Mouse (Mus musculus) midbrain, embryonic 11.5 days (tissue): ENCODE data around the gene Bicc1. TPM values are rescaled to one million over a fixed set of nuclear protein-coding genes. Genes with fewer than 3 reads are reported as not detected.

Source experiments
- ATAC-seq: fragments of 200-750 bp; cut with Nextera tagmentation; 2 replicates; pipeline ENCODE4 v1.8.0; 2017; ENCODE audit warnings: moderate TSS enrichment, moderate library complexity; ENCODE audit not compliant: low FRiP score
- DNase-seq: peaks from one replicate; pipeline ENCODE4 v3.0.0; 2015; ENCODE audit warnings: low spot score; ENCODE audit errors: missing footprints
- H3K27ac ChIP-seq: fragments of 300-500 bp; sonication (generic); 2 replicates; pipeline ENCODE4 v1.5.1; 2014; ENCODE audit warnings: low read depth, low read length
- H3K27me3 ChIP-seq: fragments of 300-500 bp; sonication (generic); 2 replicates; pipeline ENCODE4 v1.6.1; 2014; ENCODE audit warnings: mild to moderate bottlenecking, low read length, moderate library complexity, mixed read lengths; ENCODE audit not compliant: control insufficient read depth, insufficient read depth
- H3K36me3 ChIP-seq: fragments of 300-500 bp; sonication (generic); 2 replicates; pipeline ENCODE4 v1.6.1; 2014; ENCODE audit warnings: mild to moderate bottlenecking, low read length, moderate library complexity, mixed read lengths; ENCODE audit not compliant: control insufficient read depth, insufficient read depth
- H3K4me1 ChIP-seq: fragments of 300-500 bp; sonication (generic); 2 replicates; pipeline ENCODE4 v1.6.1; 2014; ENCODE audit warnings: low read length; ENCODE audit not compliant: control insufficient read depth, insufficient read depth
- H3K4me2 ChIP-seq: fragments of 300-500 bp; sonication (generic); 2 replicates; pipeline ENCODE4 v1.6.1; 2014; ENCODE audit warnings: mild to moderate bottlenecking, moderate library complexity
- H3K4me3 ChIP-seq: fragments of 300-500 bp; sonication (generic); 2 replicates; pipeline ENCODE4 v1.5.1; 2014; ENCODE audit warnings: low read depth, low read length
- H3K9ac ChIP-seq: fragments of 300-500 bp; sonication (generic); 2 replicates; pipeline ENCODE4 v1.6.1; 2014; ENCODE audit warnings: low read length
- H3K9me3 ChIP-seq: fragments of 300-500 bp; sonication (generic); 2 replicates; pipeline ENCODE4 v1.6.1; 2016; ENCODE audit warnings: low read length; ENCODE audit not compliant: control insufficient read depth
- whole genome bisulfite sequencing: fragments of 180-500 bp; shearing (Covaris S2); extraction: QIAGEN DNeasy Blood & Tissue Kit; methylation state at CpG from one replicate; pipeline ENCODE4 v1.1.7; 2014; 5-methylcytosine and 5-hydroxymethylcytosine counted together
- polyA plus RNA-seq: library from polyadenylated mRNA; unstranded; fragments of >200 nt; fragmentation: Nextera tagmentation; extraction: Ambion mirVana; gene quantifications from 2 replicates; pipeline ENCODE4 v1.2.1, GENCODE M21; 2014

Bicc1 gene
- polyA plus RNA-seq, 1 experiment from 2014 or later: 9.2 TPM

DNA sequence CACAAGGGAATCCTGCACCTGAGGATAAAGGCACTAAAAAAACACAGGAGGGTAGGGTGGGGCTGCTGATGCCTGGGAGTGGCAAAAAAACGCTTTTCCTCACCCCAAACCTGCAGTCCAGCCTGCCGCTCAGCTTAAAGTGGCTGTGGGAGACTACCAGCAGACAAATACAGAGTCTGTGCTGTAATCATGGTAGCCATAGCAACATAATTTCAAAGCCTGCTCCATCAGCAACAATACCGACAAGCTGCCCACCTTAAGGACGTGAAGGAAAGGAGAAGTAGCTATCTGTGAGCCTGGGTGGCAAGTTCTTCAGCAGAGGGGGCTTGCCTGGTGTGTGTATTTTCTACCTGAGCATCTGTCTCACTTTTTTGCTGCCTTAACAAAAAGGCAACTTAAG is 117.6 kb downstream of the Bicc1 start:
- Histone ChIP-seq H3K27ac (no peak overlapping the region), H3K9ac (no peak overlapping the region), H3K36me3 (no peaks in the 10 kb centered on the region), H3K4me3 (no peak overlapping the region), H3K4me2 (no peak overlapping the region), H3K4me1 (no peaks in the 10 kb centered on the region), H3K27me3 (no peaks in the 10 kb centered on the region), H3K9me3 (no peaks in the 10 kb centered on the region)
- DNase-seq (no peak), ATAC-seq (no peak)
- 75% methylated on average over 4 of the region's 4 CpGs for WGBS

DNA sequence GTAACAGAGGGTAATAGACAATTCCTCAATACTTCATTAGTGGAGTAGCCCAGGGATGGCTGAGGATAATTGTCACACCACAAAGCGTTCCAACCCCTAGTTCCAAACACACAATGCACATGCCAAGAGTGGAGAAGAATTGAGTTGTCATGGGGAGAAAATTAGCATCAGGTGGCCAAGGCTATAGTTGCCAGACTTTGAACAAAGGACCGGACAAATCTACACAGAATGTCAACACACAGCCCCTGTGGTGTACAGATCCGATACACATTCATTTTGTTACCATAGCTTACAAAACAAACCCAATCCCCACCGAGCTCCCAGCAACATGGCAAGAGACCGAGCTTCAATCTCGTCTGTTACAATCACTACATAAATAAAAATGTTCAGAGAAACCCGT is 123.0 kb downstream of the Bicc1 start:
- Histone ChIP-seq H3K27ac (no peak overlapping the region), H3K27me3 (no peaks in the 10 kb centered on the region), H3K4me1 (no peaks in the 10 kb centered on the region), H3K4me3 (no peak overlapping the region), H3K4me2 (no peak overlapping the region), H3K9me3 (no peaks in the 10 kb centered on the region), H3K9ac (no peak overlapping the region), H3K36me3 (no peaks in the 10 kb centered on the region)
- WGBS: 70% methylated on average over 7 of the region's 7 CpGs
- no peak for ATAC-seq
- DNase-seq: no peak

DNA sequence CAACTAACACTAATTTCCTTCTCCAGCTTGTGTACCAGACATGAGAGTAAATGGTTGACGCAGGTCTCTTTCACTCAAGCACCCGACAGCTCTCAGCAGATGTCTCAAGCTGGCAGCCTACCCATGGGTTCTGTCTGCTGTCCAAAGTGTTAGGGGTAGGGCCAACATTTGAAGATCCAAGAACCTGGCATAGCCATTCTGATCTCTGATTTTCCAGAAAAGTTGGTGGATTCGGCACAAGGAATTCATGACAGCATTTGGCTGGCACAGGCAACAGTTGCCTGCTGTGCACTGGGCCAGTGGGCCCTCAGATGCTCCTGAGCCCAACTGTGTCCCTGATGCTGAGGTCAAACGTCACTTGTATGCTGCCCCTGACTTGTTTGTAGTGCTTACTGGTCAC is 130.5 kb downstream of the Bicc1 start:
- Histone ChIP-seq H3K9ac (no peak overlapping the region), H3K4me3 (no peak overlapping the region), H3K4me2 (no peak overlapping the region), H3K27me3 (no peaks in the 10 kb centered on the region), H3K36me3 (no peaks in the 10 kb centered on the region), H3K4me1 (no peaks in the 10 kb centered on the region), H3K9me3 (no peaks in the 10 kb centered on the region), H3K27ac (no peak overlapping the region)
- DNase-seq (no peak), ATAC-seq (no peak)
- WGBS: 83% methylated on average over 4 of the region's 4 CpGs

- Histone ChIP-seq H3K4me1 (no peaks in the 10 kb centered on the region), H3K9me3 (no peaks in the 10 kb centered on the region), H3K9ac (no peak overlapping the region), H3K4me2 (no peak overlapping the region), H3K27me3 (no peaks in the 10 kb centered on the region), H3K36me3 (no peaks in the 10 kb centered on the region), H3K4me3 (no peak overlapping the region), H3K27ac (no peak overlapping the region)
- no peak for ATAC-seq
- WGBS: 72% methylated on average over 14 of the region's 14 CpGs
- DNase-seq: no peak
Measured at GRCm38 (mm10) chr10:71028066-71028844, 131.2 kb downstream of the Bicc1 start.

DNA sequence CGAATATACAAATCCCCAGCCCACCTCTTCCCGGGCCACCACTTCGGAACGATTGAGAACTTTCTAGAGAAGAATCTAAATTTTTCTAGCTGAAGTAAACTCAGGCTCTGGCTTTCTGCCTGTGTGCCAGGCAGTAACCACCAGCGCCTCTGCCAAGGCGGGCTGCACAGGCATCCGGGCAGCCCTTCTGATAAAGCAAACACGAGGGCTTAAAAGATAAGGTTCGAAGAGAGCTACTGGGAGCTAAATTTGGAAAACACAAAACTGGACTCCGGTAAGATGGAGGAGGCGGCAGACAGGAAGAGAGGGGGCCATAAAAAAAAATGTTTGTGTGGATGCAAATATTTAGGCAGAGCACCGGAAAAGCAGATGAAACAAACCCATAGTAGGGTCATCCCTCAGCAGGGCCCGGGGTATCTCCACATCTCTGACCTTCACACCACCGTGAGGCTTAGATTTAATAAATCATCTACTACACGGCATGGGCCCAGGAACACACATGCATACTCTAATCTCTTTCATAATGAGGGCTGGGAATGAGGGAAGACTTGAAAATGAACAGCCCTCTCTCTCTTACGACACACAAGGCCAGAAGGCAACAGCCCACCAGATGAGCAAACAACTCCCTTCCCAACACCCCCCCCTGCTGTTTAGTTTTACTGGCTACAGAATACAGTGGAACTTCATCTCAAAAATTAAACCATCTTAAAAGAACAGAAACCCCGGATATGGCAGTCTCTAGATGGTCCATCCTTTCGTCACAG is 134.2 kb downstream of the Bicc1 start:
- DNase-seq (no peak), ATAC-seq (no peak)
- Histone ChIP-seq H3K4me2 (no peak overlapping the region), H3K9ac (no peak overlapping the region), H3K9me3 (no peaks in the 10 kb centered on the region), H3K27me3 (no peaks in the 10 kb centered on the region), H3K36me3 (no peaks in the 10 kb centered on the region), H3K4me1 (no peaks in the 10 kb centered on the region), H3K27ac (no peak overlapping the region), H3K4me3 (no peak overlapping the region)
- 89% methylated on average over 18 of the region's 18 CpGs for WGBS

DNA sequence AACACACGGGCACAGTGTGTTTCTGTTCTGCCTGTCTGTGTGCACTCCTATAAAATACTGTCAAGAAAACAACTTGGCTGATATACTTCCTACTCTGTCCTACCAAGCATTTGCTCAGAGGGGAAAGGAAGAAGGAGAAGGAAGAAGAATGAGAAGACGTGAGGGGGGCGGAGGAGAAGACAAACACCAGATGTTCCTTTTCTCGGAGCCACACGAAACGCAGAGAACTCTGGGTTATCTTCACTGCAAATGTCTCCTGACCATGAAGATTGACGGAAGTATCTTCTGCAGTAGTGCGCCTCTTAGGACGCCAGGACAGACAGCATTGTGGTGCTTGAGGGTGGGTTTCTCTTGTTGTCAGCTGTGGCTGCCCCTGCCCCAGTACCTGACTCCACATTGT is 134.8 kb downstream of the Bicc1 start:
- ATAC-seq (no peak), DNase-seq (no peak)
- no peak overlapping the region for H3K4me3 ChIP-seq
- WGBS: 88% methylated on average over 9 of the region's 9 CpGs
- H3K27ac ChIP-seq: no peak overlapping the region
- H3K4me2 ChIP-seq: no peak overlapping the region
- H3K4me1 ChIP-seq: no peaks in the 10 kb centered on the region
- no peaks in the 10 kb centered on the region for H3K9me3 ChIP-seq
- no peaks in the 10 kb centered on the region for H3K27me3 ChIP-seq
- H3K9ac ChIP-seq: no peak overlapping the region
- H3K36me3 ChIP-seq: no peaks in the 10 kb centered on the region

- no peaks in the 10 kb centered on the region for H3K9me3 ChIP-seq
- no peak for DNase-seq
Measured at GRCm38 (mm10) chr10:71023471-71023870, 136.0 kb downstream of the Bicc1 start.

GRCm38 (mm10) chr10:71020459-71020858 is 139.0 kb downstream of the Bicc1 start:
- Histone ChIP-seq H3K27ac (no peak overlapping the region), H3K9ac (no peak overlapping the region), H3K4me3 (no peak overlapping the region), H3K9me3 (no peaks in the 10 kb centered on the region), H3K4me1 (no peaks in the 10 kb centered on the region), H3K36me3 (no peaks in the 10 kb centered on the region), H3K27me3 (no peaks in the 10 kb centered on the region), H3K4me2 (no peak overlapping the region)
- ATAC-seq (no peak), DNase-seq (no peak)
- 97% methylated on average over 5 of the region's 5 CpGs for WGBS

More at GRCm38 (mm10) chr10:71023471-71023870, 136.0 kb downstream of the Bicc1 start:
- Histone ChIP-seq H3K4me1 (no peaks in the 10 kb centered on the region), H3K4me3 (no peak overlapping the region), H3K27ac (no peak overlapping the region), H3K36me3 (no peaks in the 10 kb centered on the region), H3K9ac (no peak overlapping the region), H3K4me2 (no peak overlapping the region), H3K27me3 (no peaks in the 10 kb centered on the region)
- no peak for ATAC-seq
- 78% methylated on average over 3 of the region's 3 CpGs for WGBS

DNA sequence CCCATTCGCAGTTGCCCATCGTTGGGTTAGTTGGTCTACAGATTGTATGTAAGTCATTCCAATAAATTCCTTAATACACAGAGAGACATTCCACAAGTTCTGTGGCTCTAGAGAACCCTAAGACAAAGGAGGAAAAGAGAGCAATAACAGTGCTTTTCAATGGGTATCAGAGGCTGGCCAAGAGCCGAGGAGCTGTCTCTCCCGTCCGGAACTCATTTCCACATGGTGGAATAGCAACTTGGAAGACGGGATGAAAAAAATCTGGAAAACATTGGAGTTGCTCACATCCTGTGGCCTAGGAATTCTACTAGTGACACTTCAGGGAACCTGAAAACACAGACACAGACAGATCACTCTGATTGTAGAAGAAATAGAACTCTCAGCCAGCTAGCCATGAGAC is 139.7 kb downstream of the Bicc1 start:
- H3K9ac ChIP-seq: no peak overlapping the region
- ATAC-seq (no peak), DNase-seq (no peak)
- no peaks in the 10 kb centered on the region for H3K4me1 ChIP-seq
- 94% methylated on average over 6 of the region's 6 CpGs for whole genome bisulfite sequencing
- no peaks in the 10 kb centered on the region for H3K9me3 ChIP-seq
- no peaks in the 10 kb centered on the region for H3K27me3 ChIP-seq
- no peak overlapping the region for H3K4me2 ChIP-seq
- no peak overlapping the region for H3K4me3 ChIP-seq
- no peaks in the 10 kb centered on the region for H3K36me3 ChIP-seq
- no peak overlapping the region for H3K27ac ChIP-seq
